Mouse (Mus musculus) kidney, adult 2 months (tissue): ENCODE data around the gene Cby3.

Source experiments
- CTCF ChIP-seq: fragments of 200-500 bp; conservative IDR thresholded peaks from 2 replicates; pipeline ENCODE4 v1.5.1; 2011; ENCODE audit warnings: low read depth, mild to moderate bottlenecking, control low read depth, low read length, moderate library complexity, mixed read lengths; ENCODE audit not compliant: insufficient read depth, insufficient read length
- POLR2A ChIP-seq: fragments of 200-500 bp; IDR thresholded peaks from one replicate; pipeline ENCODE4 v1.6.1; 2011; ENCODE audit warnings: low read depth, low read length, control low read depth

DNA sequence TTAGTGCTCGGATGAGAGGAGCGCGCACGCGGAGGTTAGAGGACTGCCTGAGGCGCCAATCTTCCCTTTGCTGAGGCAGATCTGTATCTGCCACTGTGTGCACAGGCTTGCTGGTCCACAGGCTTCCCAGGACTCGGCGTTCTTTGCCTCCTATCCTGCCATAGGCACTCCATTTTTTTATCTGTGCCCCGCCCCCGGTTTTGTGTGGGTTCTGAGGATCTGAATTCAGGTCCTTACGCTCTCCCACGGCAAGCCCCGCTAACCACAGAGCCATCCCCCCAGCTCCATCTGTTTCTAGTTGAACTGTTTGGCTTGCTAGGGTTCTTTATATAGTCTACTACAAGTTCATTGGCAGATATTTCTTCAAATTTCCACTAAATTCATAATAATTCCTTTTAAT lies 44.5 kb downstream of the Cby3 start:
- TF ChIP-seq CTCF (no peak), POLR2A (no peak)
